Mouse (Mus musculus): ENCODE results near the gene Prph2. TPM values are rescaled to one million over a fixed set of nuclear protein-coding genes. Genes with fewer than 3 reads are reported as not detected.

The Prph2 gene
- total and polyA plus RNA-seq, 2 experiments from 2014 or later, result 0.05 TPM; not detected in 1

DNA sequence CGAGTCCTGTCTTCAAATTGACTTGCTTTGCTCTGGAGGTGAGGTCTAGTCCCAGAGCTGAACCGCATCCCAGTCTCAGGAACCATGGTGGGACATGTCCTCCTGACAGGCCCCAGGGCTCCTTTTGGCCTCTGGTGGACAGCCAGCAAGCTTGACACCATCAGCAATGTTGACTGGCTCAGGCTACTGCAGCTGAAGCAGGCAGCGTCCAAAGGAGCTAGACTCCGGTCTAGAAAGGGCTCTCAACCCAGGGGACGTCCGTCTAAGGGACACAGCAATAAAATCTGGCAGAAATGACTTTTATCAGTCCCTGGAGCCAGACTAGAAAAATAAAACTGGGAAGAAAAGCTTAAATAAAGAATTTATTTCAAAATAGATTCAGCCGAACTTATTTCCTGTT lies 19.6 kb downstream of the Prph2 start:
- ATAC-seq (no peak), DNase-seq (ENCODE audit: low spot score) (no peak)
- no peak for TF ChIP-seq CTCF (IDR thresholded peaks at IDR 0.05; ENCODE audit: low read depth)
- H3K9me3 ChIP-seq (ENCODE audit: low read length), result no peaks in the 10 kb centered on the region
- no peak overlapping the region for H3K27ac ChIP-seq
- no peak overlapping the region for H3K9ac ChIP-seq (replicated peaks; ENCODE audit: low read length)
- no peak overlapping the region for H3K4me3 ChIP-seq (ENCODE audit: low read length)
- H3K36me3 ChIP-seq (ENCODE audit: insufficient read depth, low read length), result peaks cover 49% of the 10 kb centered on the region
- H3K4me2 ChIP-seq (ENCODE audit: low read depth, low read length), result no peak overlapping the region
- no peaks in the 10 kb centered on the region for H3K27me3 ChIP-seq (ENCODE audit: insufficient read depth, low read length)
- WGBS, result 94% methylated on average over 7 of the region's 7 CpGs
- H3K4me1 ChIP-seq (ENCODE audit: insufficient read depth, low read length), result no peaks in the 10 kb centered on the region

- H3K4me1 ChIP-seq (ENCODE audit: insufficient read depth, low read length), result no peaks in the 10 kb centered on the region
- no peak for ATAC-seq
- WGBS, result 91% methylated on average over 5 of the region's 5 CpGs
- no peak overlapping the region for H3K4me2 ChIP-seq (ENCODE audit: low read depth, low read length)
- H3K36me3 ChIP-seq (ENCODE audit: insufficient read depth, low read length), result peaks cover 72% of the 10 kb centered on the region
- H3K9ac ChIP-seq (replicated peaks; ENCODE audit: low read length), result no peak overlapping the region
- H3K27me3 ChIP-seq (ENCODE audit: insufficient read depth, low read length), result no peaks in the 10 kb centered on the region
- no peak overlapping the region for H3K27ac ChIP-seq
- no peak overlapping the region for H3K4me3 ChIP-seq (ENCODE audit: low read length)
- DNase-seq (ENCODE audit: low spot score), result no peak
- no peaks in the 10 kb centered on the region for H3K9me3 ChIP-seq (ENCODE audit: low read length)
- TF ChIP-seq CTCF (IDR thresholded peaks at IDR 0.05; ENCODE audit: low read depth), result no peak
Observed at GRCm38 (mm10) chr17:46932961-46933360, 22.7 kb downstream of the Prph2 start.

DNA sequence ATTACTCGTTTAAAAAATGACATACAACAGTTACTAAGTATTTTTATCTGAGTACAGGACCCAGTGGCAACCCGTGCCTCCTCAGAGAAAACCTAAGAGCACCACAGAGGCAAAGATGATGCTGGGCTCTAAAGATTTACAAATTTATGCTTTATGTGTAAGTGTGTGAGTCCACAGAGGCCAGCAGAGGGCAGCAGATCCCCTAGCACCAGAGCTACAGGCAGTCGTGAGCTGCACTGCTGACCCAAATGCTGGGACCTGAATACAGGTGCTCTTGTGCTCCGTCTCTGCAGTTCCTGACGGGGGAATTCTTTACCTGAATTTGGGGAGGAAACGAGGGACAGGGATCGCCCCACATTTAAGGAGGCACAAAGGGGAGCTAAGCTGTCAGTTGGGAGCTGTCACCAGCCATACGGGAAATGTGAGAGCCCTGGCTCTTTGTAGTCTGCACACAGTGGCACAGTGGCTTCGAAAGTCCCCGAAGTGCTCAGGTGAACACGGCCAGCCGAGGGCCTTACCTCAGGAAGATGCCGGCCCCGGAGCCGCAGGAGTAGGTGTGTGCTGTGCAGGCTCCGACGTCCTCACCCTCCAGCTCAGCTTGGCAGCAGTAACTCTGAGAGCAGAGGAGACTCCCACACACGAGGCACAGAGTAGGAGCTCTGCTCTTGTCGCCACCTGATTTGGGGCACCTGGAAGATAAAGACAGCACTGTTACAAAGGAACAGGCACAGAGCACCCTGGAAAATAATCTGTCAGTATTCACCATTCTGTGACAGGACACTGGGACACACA lies 23.5 kb downstream of the Prph2 start:
- Histone ChIP-seq H3K27me3 (ENCODE audit: insufficient read depth, low read length) (no peaks in the 10 kb centered on the region), H3K4me3 (ENCODE audit: low read length) (no peak overlapping the region), H3K4me2 (ENCODE audit: low read depth, low read length) (no peak overlapping the region), H3K36me3 (ENCODE audit: insufficient read depth, low read length) (peaks cover 75% of the 10 kb centered on the region), H3K27ac (no peak overlapping the region), H3K4me1 (ENCODE audit: insufficient read depth, low read length) (no peaks in the 10 kb centered on the region), H3K9ac (replicated peaks; ENCODE audit: low read length) (no peak overlapping the region), H3K9me3 (ENCODE audit: low read length) (no peaks in the 10 kb centered on the region)
- WGBS, result 84% methylated on average over 19 of the region's 19 CpGs
- DNase-seq (ENCODE audit: low spot score) (peak; percentile 75), ATAC-seq (peak; percentile 67; the same call in 1 of the 2 replicates)
- peak; percentile 81 for TF ChIP-seq CTCF (IDR thresholded peaks at IDR 0.05; ENCODE audit: low read depth)

DNA sequence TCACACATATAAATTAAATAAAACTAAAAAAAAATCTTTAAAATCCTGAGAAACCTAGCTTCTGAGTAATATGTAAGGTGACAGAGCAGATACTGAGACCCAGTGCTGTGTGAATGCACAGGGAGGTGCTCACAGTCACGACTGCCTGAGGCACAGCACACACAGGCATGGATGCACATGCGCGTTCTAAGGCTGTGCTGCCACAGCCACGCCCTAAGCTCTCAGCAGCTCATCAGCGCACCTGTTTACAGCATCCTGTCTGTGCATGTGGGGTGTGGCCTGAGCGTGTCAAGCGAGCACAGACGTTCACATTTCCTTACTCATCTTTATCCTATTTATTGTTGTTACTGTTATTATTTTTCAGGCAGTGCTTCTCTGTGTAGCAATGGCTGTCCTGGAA lies 30.2 kb downstream of the Prph2 start:
- 91% methylated on average over 8 of the region's 8 CpGs for WGBS
- Histone ChIP-seq H3K4me3 (ENCODE audit: low read length) (no peak overlapping the region), H3K36me3 (ENCODE audit: insufficient read depth, low read length) (peaks cover 89% of the 10 kb centered on the region), H3K9ac (replicated peaks; ENCODE audit: low read length) (no peak overlapping the region), H3K4me2 (ENCODE audit: low read depth, low read length) (no peak overlapping the region), H3K4me1 (ENCODE audit: insufficient read depth, low read length) (no peaks in the 10 kb centered on the region), H3K9me3 (ENCODE audit: low read length) (no peaks in the 10 kb centered on the region), H3K27ac (no peak overlapping the region), H3K27me3 (ENCODE audit: insufficient read depth, low read length) (no peaks in the 10 kb centered on the region)
- TF ChIP-seq CTCF (IDR thresholded peaks at IDR 0.05; ENCODE audit: low read depth), result no peak
- DNase-seq (ENCODE audit: low spot score), result no peak
- no peak for ATAC-seq

DNA sequence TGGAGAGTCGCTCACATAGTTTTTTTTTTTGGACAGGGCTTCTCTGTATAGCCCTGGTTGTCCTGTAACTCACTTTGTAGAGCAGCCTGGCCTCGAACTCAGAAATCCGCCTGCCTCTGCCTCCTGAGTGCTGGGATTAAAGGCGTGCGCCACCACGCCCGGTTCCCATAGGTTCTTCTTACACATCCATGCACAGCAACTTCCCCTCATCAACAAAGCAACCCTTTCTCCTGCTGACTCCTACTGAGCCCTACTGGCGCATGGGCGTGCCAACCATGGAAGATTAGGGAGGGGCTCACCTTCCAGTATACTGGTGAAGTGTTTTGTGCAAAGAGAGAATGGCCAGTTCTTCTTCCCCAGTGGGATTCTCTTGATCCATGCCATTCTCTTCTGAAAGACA lies 32.2 kb downstream of the Prph2 start:
- H3K9me3 ChIP-seq (ENCODE audit: low read length), result no peaks in the 10 kb centered on the region
- H3K36me3 ChIP-seq (ENCODE audit: insufficient read depth, low read length), result peaks cover 83% of the 10 kb centered on the region
- no peak overlapping the region for H3K4me2 ChIP-seq (ENCODE audit: low read depth, low read length)
- ATAC-seq (no peak), DNase-seq (ENCODE audit: low spot score) (no peak)
- no peak overlapping the region for H3K4me3 ChIP-seq (ENCODE audit: low read length)
- H3K9ac ChIP-seq (replicated peaks; ENCODE audit: low read length), result no peak overlapping the region
- H3K4me1 ChIP-seq (ENCODE audit: insufficient read depth, low read length), result no peaks in the 10 kb centered on the region
- no peak overlapping the region for H3K27ac ChIP-seq
- H3K27me3 ChIP-seq (ENCODE audit: insufficient read depth, low read length), result no peaks in the 10 kb centered on the region
- WGBS, result 95% methylated on average over 9 of the region's 9 CpGs
- TF ChIP-seq CTCF (IDR thresholded peaks at IDR 0.05; ENCODE audit: low read depth), result no peak

DNA sequence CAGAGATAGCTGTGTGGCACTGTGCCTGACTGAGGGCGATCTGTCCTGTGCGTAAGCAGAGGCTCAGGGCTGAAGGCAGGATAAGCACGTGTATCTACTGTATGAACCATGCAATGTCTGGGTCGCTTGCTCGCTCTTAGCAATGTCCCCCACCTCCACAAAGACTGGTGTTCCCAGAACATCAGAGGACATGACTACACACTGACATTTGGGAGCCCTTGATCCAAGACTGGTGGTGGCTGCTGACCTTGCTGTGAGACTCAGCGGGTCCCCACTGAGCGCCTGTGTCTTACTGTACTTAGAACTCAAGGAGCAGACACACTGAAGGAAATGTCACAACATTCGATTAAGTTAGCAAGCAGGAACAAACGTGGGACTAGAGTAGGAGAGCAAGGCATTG lies 36.0 kb downstream of the Prph2 start:
- Histone ChIP-seq H3K4me3 (ENCODE audit: low read length) (no peak overlapping the region), H3K27me3 (ENCODE audit: insufficient read depth, low read length) (no peaks in the 10 kb centered on the region), H3K9me3 (ENCODE audit: low read length) (no peaks in the 10 kb centered on the region), H3K36me3 (ENCODE audit: insufficient read depth, low read length) (peaks cover 67% of the 10 kb centered on the region), H3K9ac (replicated peaks; ENCODE audit: low read length) (no peak overlapping the region), H3K4me2 (ENCODE audit: low read depth, low read length) (no peak overlapping the region), H3K4me1 (ENCODE audit: insufficient read depth, low read length) (no peaks in the 10 kb centered on the region), H3K27ac (no peak overlapping the region)
- WGBS, result 95% methylated on average over 9 of the region's 9 CpGs
- no peak for ATAC-seq
- TF ChIP-seq CTCF (IDR thresholded peaks at IDR 0.05; ENCODE audit: low read depth), result no peak
- no peak for DNase-seq (ENCODE audit: low spot score)

GRCm38 (mm10) chr17:46958045-46958444 lies 47.8 kb downstream of the Prph2 start:
- H3K4me1 ChIP-seq (ENCODE audit: insufficient read depth, low read length), result no peaks in the 10 kb centered on the region
- no peaks in the 10 kb centered on the region for H3K27me3 ChIP-seq (ENCODE audit: insufficient read depth, low read length)
- WGBS, result 90% methylated on average over 2 of the region's 2 CpGs
- no peak overlapping the region for H3K27ac ChIP-seq
- TF ChIP-seq CTCF (IDR thresholded peaks at IDR 0.05; ENCODE audit: low read depth), result peak; percentile 35
- peaks cover 89% of the 10 kb centered on the region for H3K36me3 ChIP-seq (ENCODE audit: insufficient read depth, low read length)
- DNase-seq (ENCODE audit: low spot score), result no peak
- ATAC-seq, result no peak
- H3K9me3 ChIP-seq (ENCODE audit: low read length), result no peaks in the 10 kb centered on the region
- H3K9ac ChIP-seq (replicated peaks; ENCODE audit: low read length), result no peak overlapping the region
- H3K4me3 ChIP-seq (ENCODE audit: low read length), result no peak overlapping the region
- H3K4me2 ChIP-seq (ENCODE audit: low read depth, low read length), result no peak overlapping the region

Data from hindbrain, postnatal 0 days (tissue).